Mouse (Mus musculus) spleen, postnatal 10 days (tissue): Measurements from ENCODE around the gene Gfap.

Experiments
- DNase-seq, 2 experiments: peaks; one replicate each; pipeline ENCODE4 v3.0.0; 2021 to 2022; ENCODE audit warnings: low spot score in 2 of 2

The Gfap gene

GRCm38 (mm10) chr11:102837385-102837784 lies 63.3 kb downstream of the Gfap start:
- DNase-seq, result no peak
